Mouse (Mus musculus): ENCODE data around the gene S100a4.

- no peak for TF ChIP-seq POLR2A (IDR thresholded peaks at IDR 0.05; ENCODE audit: low read depth, low read length)
- no peak for TF ChIP-seq CTCF (IDR thresholded peaks at IDR 0.05; ENCODE audit: borderline replicate concordance, insufficient read depth, low read length)
Measured at GRCm38 (mm10) chr3:90555954-90556353, 47.6 kb upstream of the S100a4 start.

Measured in embryonic fibroblast, embryonic 13.5 days (primary cell).